Mouse (Mus musculus) MEL (cell line): ENCODE results near the gene Atp5h. TPM values are rescaled to one million over a fixed set of nuclear protein-coding genes. Genes with fewer than 3 reads are reported as not detected.

Source experiments
- DNase-seq: peaks from one replicate; pipeline ENCODE4 v3.0.0; 2011; ENCODE audit warnings: low read depth, low spot score
- H3K27ac ChIP-seq: 2 replicates; pipeline ENCODE4 v1.5.1; 2012; ENCODE audit warnings: low read depth, mild to moderate bottlenecking, control low read depth, low read length, moderate library complexity; ENCODE audit not compliant: control insufficient read depth
- H3K27me3 ChIP-seq, 2 experiments: fragments of 150-350 bp in 1 of 2; sonication (generic) in 1 of 2; 2 replicates each; pipeline ENCODE4 v1.6.1; 2012; ENCODE audit warnings: low read length in 2 of 2, mild to moderate bottlenecking in 2 of 2, improper control_type of control experiment in 1 of 2, moderate library complexity in 1 of 2; ENCODE audit not compliant: insufficient read depth in 2 of 2, control insufficient read depth in 1 of 2
- H3K36me3 ChIP-seq, 2 experiments: 2 replicates each; pipeline ENCODE4 v1.6.1; 2012 to 2014; ENCODE audit warnings: low read length in 2 of 2, improper control_type of control experiment in 1 of 2, inconsistent platforms in 1 of 2, mild to moderate bottlenecking in 1 of 2; ENCODE audit not compliant: insufficient read depth in 2 of 2, control insufficient read depth in 1 of 2
- H3K4me1 ChIP-seq, 2 experiments: fragments of 150-350 bp in 1 of 2; sonication (generic) in 1 of 2; 2 replicates each; pipeline ENCODE4 v1.6.1; 2012; ENCODE audit warnings: low read length in 2 of 2, improper control_type of control experiment in 1 of 2, mild to moderate bottlenecking in 1 of 2; ENCODE audit not compliant: insufficient read depth in 2 of 2, control insufficient read depth in 1 of 2
- H3K4me3 ChIP-seq, 2 experiments: fragments of 150-350 bp in 1 of 2; sonication (generic) in 1 of 2; 2 replicates each; pipeline ENCODE4 v1.5.1; 2012; ENCODE audit warnings: low read depth in 2 of 2, low read length in 2 of 2, mild to moderate bottlenecking in 2 of 2, moderate library complexity in 2 of 2, control low read depth in 1 of 2, improper control_type of control experiment in 1 of 2; ENCODE audit not compliant: control insufficient read depth in 1 of 2, insufficient read depth in 1 of 2
- H3K79me2 ChIP-seq: 2 replicates; pipeline ENCODE4 v1.6.1; 2012; ENCODE audit warnings: mild to moderate bottlenecking, low read length, moderate library complexity; ENCODE audit not compliant: control insufficient read depth, poor library complexity, insufficient read depth
- H3K9ac ChIP-seq: 2 replicates; pipeline ENCODE4 v1.6.1; 2012; ENCODE audit warnings: low read depth, mild to moderate bottlenecking, control low read depth, low read length, moderate library complexity; ENCODE audit not compliant: control insufficient read depth, poor library complexity, severe bottlenecking
- H3K9me3 ChIP-seq: fragments of 150-350 bp; sonication (generic); replicated peaks from 2 replicates; pipeline ENCODE4 v1.6.1; 2012; ENCODE audit warnings: mild to moderate bottlenecking, low read length, improper control_type of control experiment, moderate library complexity; ENCODE audit not compliant: insufficient read depth
- BHLHE40 ChIP-seq: IDR thresholded peaks from 2 replicates; pipeline ENCODE4 v1.6.1; 2012; ENCODE audit warnings: low read depth, mild to moderate bottlenecking, inconsistent platforms, low read length, improper control_type of control experiment, borderline replicate concordance
- CHD2 ChIP-seq: IDR thresholded peaks from 2 replicates; pipeline ENCODE4 v1.6.1; 2011; ENCODE audit warnings: low read length, improper control_type of control experiment
- CTCF ChIP-seq, 3 experiments: IDR thresholded peaks in 2 of 3; conservative IDR thresholded peaks in 1 of 3; 2 replicates each; pipeline ENCODE4 v1.5.1; 2011 to 2012; ENCODE audit warnings: low read length in 3 of 3, low read depth in 2 of 3, mild to moderate bottlenecking in 2 of 3, improper control_type of control experiment in 1 of 3, inconsistent platforms in 1 of 3, mixed read lengths in 1 of 3, moderate library complexity in 1 of 3; ENCODE audit not compliant: control insufficient read depth in 1 of 3, insufficient read depth in 1 of 3, poor library complexity in 1 of 3, severe bottlenecking in 1 of 3
- E2F4 ChIP-seq: IDR thresholded peaks from 2 replicates; pipeline ENCODE4 v1.6.1; 2011; ENCODE audit warnings: low read depth, low read length, improper control_type of control experiment, borderline replicate concordance
- ELF1 ChIP-seq: IDR thresholded peaks from 2 replicates; pipeline ENCODE4 v1.6.1; 2014; ENCODE audit warnings: low read depth, mild to moderate bottlenecking, inconsistent platforms, low read length, improper control_type of control experiment, moderate library complexity
- EP300 ChIP-seq, 2 experiments: IDR thresholded peaks; 2 replicates each; pipeline ENCODE4 v1.6.1; 2011; ENCODE audit warnings: improper control_type of control experiment in 2 of 2, low read length in 2 of 2, low read depth in 1 of 2, mild to moderate bottlenecking in 1 of 2
- ETS1 ChIP-seq: IDR thresholded peaks from 2 replicates; pipeline ENCODE4 v1.6.1; 2012; ENCODE audit warnings: low read depth, mild to moderate bottlenecking, inconsistent platforms, low read length, improper control_type of control experiment, moderate library complexity
- GABPA ChIP-seq: IDR thresholded peaks from 2 replicates; pipeline ENCODE4 v1.6.1; 2012; ENCODE audit warnings: low read depth, mild to moderate bottlenecking, inconsistent platforms, low read length, improper control_type of control experiment, moderate library complexity
- GATA1 ChIP-seq: IDR thresholded peaks from 2 replicates; pipeline ENCODE4 v1.6.1; 2011; ENCODE audit warnings: low read depth, low read length, improper control_type of control experiment
- HCFC1 ChIP-seq: IDR thresholded peaks from 2 replicates; pipeline ENCODE4 v1.6.1; 2012; ENCODE audit warnings: low read depth, mild to moderate bottlenecking, inconsistent platforms, low read length, improper control_type of control experiment, moderate library complexity
- JUND ChIP-seq: IDR thresholded peaks from 2 replicates; pipeline ENCODE4 v1.6.1; 2011; ENCODE audit warnings: low read depth, mild to moderate bottlenecking, improper control_type of control experiment, low read length
- KAT2A ChIP-seq: conservative IDR thresholded peaks from 2 replicates; pipeline ENCODE4 v1.6.1; 2012; ENCODE audit warnings: low read depth, low read length, improper control_type of control experiment, inconsistent platforms
- MAFK ChIP-seq: IDR thresholded peaks from 2 replicates; pipeline ENCODE4 v1.6.1; 2011; ENCODE audit warnings: low read depth, mild to moderate bottlenecking, low read length, improper control_type of control experiment, borderline replicate concordance
- MAX ChIP-seq: IDR thresholded peaks from 2 replicates; pipeline ENCODE4 v1.6.1; 2011; ENCODE audit warnings: low read length, improper control_type of control experiment
- MEF2A ChIP-seq: IDR thresholded peaks from 2 replicates; pipeline ENCODE4 v1.6.1; 2014; ENCODE audit warnings: low read depth, mild to moderate bottlenecking, inconsistent platforms, low read length, improper control_type of control experiment; ENCODE audit not compliant: poor library complexity, insufficient replicate concordance, severe bottlenecking; ENCODE audit errors: extremely low read depth
- MXI1 ChIP-seq: IDR thresholded peaks from 2 replicates; pipeline ENCODE4 v1.6.1; 2011; ENCODE audit warnings: mild to moderate bottlenecking, low read depth, low read length, improper control_type of control experiment
- MYC ChIP-seq: IDR thresholded peaks from 2 replicates; pipeline ENCODE4 v1.6.1; 2011; ENCODE audit warnings: low read depth, mild to moderate bottlenecking, low read length, improper control_type of control experiment, moderate library complexity
- NELFE ChIP-seq: IDR thresholded peaks from 2 replicates; pipeline ENCODE4 v1.6.1; 2011; ENCODE audit warnings: low read depth, low read length, improper control_type of control experiment
- NRF1 ChIP-seq: IDR thresholded peaks from 2 replicates; pipeline ENCODE4 v1.6.1; 2014; ENCODE audit warnings: low read depth, mild to moderate bottlenecking, inconsistent platforms, low read length, improper control_type of control experiment, moderate library complexity; ENCODE audit not compliant: poor library complexity, insufficient read depth, severe bottlenecking
- POLR2A ChIP-seq, 2 experiments: IDR thresholded peaks; 2 replicates each; pipeline ENCODE4 v1.6.1; 2011 to 2012; ENCODE audit warnings: low read length in 2 of 2, mild to moderate bottlenecking in 2 of 2, control low read depth in 1 of 2, improper control_type of control experiment in 1 of 2, low read depth in 1 of 2, moderate library complexity in 1 of 2; ENCODE audit not compliant: control insufficient read depth in 1 of 2, insufficient read depth in 1 of 2, poor library complexity in 1 of 2
- POLR2AphosphoS2 ChIP-seq: IDR thresholded peaks from 2 replicates; pipeline ENCODE4 v1.6.1; 2011; ENCODE audit warnings: low read length, improper control_type of control experiment
- POLR2AphosphoS5 ChIP-seq: IDR thresholded peaks from 2 replicates; pipeline ENCODE4 v1.6.1; 2012; ENCODE audit warnings: low read depth, borderline replicate concordance, mild to moderate bottlenecking, inconsistent platforms, low read length, moderate library complexity, mixed read lengths
- RAD21 ChIP-seq: IDR thresholded peaks from 2 replicates; pipeline ENCODE4 v1.6.1; 2011; ENCODE audit warnings: mild to moderate bottlenecking, low read depth, low read length, improper control_type of control experiment
- RCOR1 ChIP-seq: IDR thresholded peaks from 2 replicates; pipeline ENCODE4 v1.6.1; 2012; ENCODE audit warnings: low read depth, mild to moderate bottlenecking, inconsistent platforms, low read length, improper control_type of control experiment
- SIN3A ChIP-seq: IDR thresholded peaks from 2 replicates; pipeline ENCODE4 v1.6.1; 2012; ENCODE audit warnings: low read length, improper control_type of control experiment, inconsistent platforms
- SMC3 ChIP-seq: IDR thresholded peaks from 2 replicates; pipeline ENCODE4 v1.6.1; 2011; ENCODE audit warnings: low read depth, low read length, improper control_type of control experiment
- TAL1 ChIP-seq: IDR thresholded peaks from 2 replicates; pipeline ENCODE4 v1.6.1; 2012; ENCODE audit warnings: mild to moderate bottlenecking, inconsistent platforms, low read length, moderate library complexity, mixed read lengths
- TBP ChIP-seq: IDR thresholded peaks from 2 replicates; pipeline ENCODE4 v1.8.0; 2011; ENCODE audit warnings: low read depth, low read length, improper control_type of control experiment
- TCF12 ChIP-seq: IDR thresholded peaks from 2 replicates; pipeline ENCODE4 v1.6.1; 2014; ENCODE audit warnings: low read depth, mild to moderate bottlenecking, inconsistent platforms, low read length, improper control_type of control experiment, moderate library complexity
- UBTF ChIP-seq: IDR thresholded peaks from 2 replicates; pipeline ENCODE4 v1.6.1; 2012; ENCODE audit warnings: low read depth, mild to moderate bottlenecking, inconsistent platforms, low read length, improper control_type of control experiment, moderate library complexity, borderline replicate concordance; ENCODE audit not compliant: insufficient read depth
- USF1 ChIP-seq: IDR thresholded peaks from 2 replicates; pipeline ENCODE4 v1.6.1; 2014; ENCODE audit warnings: low read depth, mild to moderate bottlenecking, inconsistent platforms, low read length, improper control_type of control experiment, moderate library complexity
- USF2 ChIP-seq, 2 experiments: IDR thresholded peaks; 2 replicates each; pipeline ENCODE4 v1.6.1; 2011 to 2012; ENCODE audit warnings: improper control_type of control experiment in 2 of 2, low read length in 2 of 2, borderline replicate concordance in 1 of 2, inconsistent platforms in 1 of 2, low read depth in 1 of 2, mild to moderate bottlenecking in 1 of 2; ENCODE audit not compliant: insufficient read depth in 1 of 2
- ZC3H11A ChIP-seq: IDR thresholded peaks from 2 replicates; pipeline ENCODE4 v1.6.1; 2012; ENCODE audit warnings: low read depth, mild to moderate bottlenecking, inconsistent platforms, low read length, improper control_type of control experiment
- ZMIZ1 ChIP-seq: IDR thresholded peaks from 2 replicates; pipeline ENCODE4 v1.6.1; 2012; ENCODE audit warnings: low read depth, mild to moderate bottlenecking, inconsistent platforms, low read length, improper control_type of control experiment, moderate library complexity
- ZNF384 ChIP-seq: IDR thresholded peaks from 2 replicates; pipeline ENCODE4 v1.6.1; 2012; ENCODE audit warnings: low read depth, mild to moderate bottlenecking, inconsistent platforms, low read length, improper control_type of control experiment
- polyA plus RNA-seq, 2 experiments: library from polyadenylated mRNA; stranded (reverse) in 1 of 2; unstranded in 1 of 2; fragments of >175 nt in 1 of 2; fragments of >200 nt in 1 of 2; gene quantifications; 2 replicates each; pipeline versions ENCODE4 v1.2.1 to v1.2.4; 2012; ENCODE audit warnings: low replicate concordance in 2 of 2, low read depth in 1 of 2; ENCODE audit not compliant: insufficient read length in 2 of 2, insufficient read depth in 1 of 2, missing spikeins in 1 of 2
- total RNA-seq: library from RNA; depleted of rRNA; stranded (reverse); fragments of 300-350 nt; gene quantifications from 2 replicates; pipeline ENCODE4 v1.2.3, GENCODE M21; 2012

Atp5h gene
- total and polyA plus RNA-seq, 3 experiments, result 525 to 1,715 (median 706) TPM

DNA sequence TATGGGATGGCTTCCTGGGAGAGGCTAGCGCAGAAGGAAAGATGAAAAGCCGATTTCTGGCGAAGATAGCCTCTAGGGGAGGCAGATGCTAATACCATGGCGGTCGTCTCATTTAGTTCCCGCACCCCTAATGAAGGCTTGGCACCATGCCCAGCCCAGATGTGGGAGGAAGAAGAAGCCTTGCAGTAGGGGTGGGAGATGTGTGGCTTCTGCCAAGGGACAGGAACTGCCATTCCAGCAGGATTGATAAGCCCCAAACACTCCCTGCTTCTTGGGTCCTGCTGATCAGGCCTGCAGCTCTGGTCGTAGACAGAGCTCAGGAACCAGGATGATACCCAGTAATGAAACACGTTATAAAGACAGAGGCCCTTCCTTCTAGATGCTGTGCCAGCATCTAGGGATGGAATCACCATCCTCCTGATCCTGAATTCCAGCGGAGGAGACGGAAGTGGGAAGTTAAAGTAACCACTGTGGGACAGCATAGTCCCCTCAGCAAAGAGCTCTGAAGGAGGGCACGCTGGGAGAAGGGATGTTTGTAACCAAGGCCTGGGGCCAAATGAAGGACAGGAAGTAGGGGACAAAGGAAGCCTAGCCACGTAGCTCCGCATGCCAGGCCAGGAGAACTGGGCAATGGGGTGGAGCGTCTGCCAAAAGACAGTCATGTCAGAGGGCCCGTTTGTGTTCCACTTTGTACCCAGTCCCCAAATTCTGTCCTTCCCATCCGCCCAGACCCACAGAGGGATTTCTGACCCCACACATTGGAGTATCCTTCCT, 35.9 kb downstream of the Atp5h start:
- Histone ChIP-seq H3K9ac (peak overlapping the region; percentile 28), H3K27ac (peak overlapping the region; percentile 6; the same call in 1 of the 2 replicates), H3K36me3 (peaks cover 0 to 9% of the 10 kb centered on the region in 2 experiments; a peak in 2 of 4 replicates), H3K79me2 (peaks cover 4% of the 10 kb centered on the region; the same call in 1 of the 2 replicates), H3K27me3 (no peaks in the 10 kb centered on the region), H3K4me1 (peaks cover 8 to 22% of the 10 kb centered on the region in 2 experiments; a peak in 3 of 4 replicates), H3K4me3 (peak overlapping the region in 1 of 2 experiments; percentile 4; a peak in 2 of 4 replicates), H3K9me3 (no peaks in the 10 kb centered on the region)
- peak; percentile 93 for DNase-seq
- TF ChIP-seq SMC3 (no peak), ZC3H11A (no peak), MYC (peak; percentile 23; the same call in 1 of the 2 replicates), MEF2A (no peak), TBP (0 out of 2 replicates have a peak, but pooled peaks have one; percentile 54), TCF12 (peak; percentile 61), USF2 (IDR thresholded peaks at IDR 0.05; ENCODE audit: borderline replicate concordance in 1 of 2, insufficient read depth in 1 of 2, low read depth in 1 of 2, low read length in 2 of 2) (no peak), HCFC1 (0 out of 2 replicates have a peak, but pooled peaks have one; percentile 34), ZNF384 (no peak), EP300 (IDR thresholded peaks at IDR 0.05; ENCODE audit: low read depth in 1 of 2, low read length in 2 of 2) (peak; percentile 64 to 72), MAX (peak; percentile 47), ETS1 (peak; percentile 73), MAFK (no peak), UBTF (no peak), ELF1 (peak; percentile 55; the same call in 1 of the 2 replicates), JUND (no peak), ZMIZ1 (no peak), TAL1 (no peak), E2F4 (no peak), GABPA (no peak), NRF1 (no peak), KAT2A (0 out of 2 replicates have a peak, but pooled peaks have one; percentile 15), NELFE (no peak), USF1 (no peak), POLR2AphosphoS2 (no peak), POLR2AphosphoS5 (no peak), GATA1 (peak; percentile 72), RAD21 (no peak), SIN3A (peak; percentile 70; the same call in 1 of the 2 replicates), POLR2A (IDR thresholded peaks at IDR 0.05; ENCODE audit: control insufficient read depth in 1 of 2, insufficient read depth in 1 of 2, low read depth in 1 of 2, low read length in 2 of 2, poor library complexity in 1 of 2) (no peak), BHLHE40 (no peak), CHD2 (no peak), RCOR1 (peak; percentile 59), CTCF (IDR thresholded peaks at IDR 0.05 in 2 of 3, conservative IDR thresholded peaks at IDR 0.05 in 1 of 3; ENCODE audit: control insufficient read depth in 1 of 3, insufficient read depth in 1 of 3, low read depth in 2 of 3, low read length in 3 of 3, poor library complexity in 1 of 3, severe bottlenecking in 1 of 3) (no peak), MXI1 (peak; percentile 30; the same call in 1 of the 2 replicates)
